Mouse (Mus musculus): ENCODE data around the gene Olfr775.

GRCm38 (mm10) chr10:129230737-129231136, 17.5 kb upstream of the Olfr775 start:
- TF ChIP-seq CTCF (conservative IDR thresholded peaks at IDR 0.05; ENCODE audit: low read length) (no peak), POU5F1 (IDR thresholded peaks at IDR 0.05; ENCODE audit: borderline replicate concordance, low read length) (no peak), NANOG (IDR thresholded peaks at IDR 0.05; ENCODE audit: borderline replicate concordance, low read length) (no peak)
